In genomic region chr5:35695815-35696214, GRCm38 (mm10) we compare ENCODE assay signal across 9 mouse cellular contexts. TPM values are rescaled to one million over a fixed set of nuclear protein-coding genes. Genes with fewer than 3 reads are reported as not detected.
DNase-seq lines count a peak whose midpoint lies in the region; TF ChIP-seq lines count a peak whose summit lies in the region.
"Had no signal": no experiment of that assay in that cellular context is flagged by ENCODE, and none has a peak within 500 bp of the region (broad histone marks: within the 10 kb centered on the region; RNA-seq: fewer than 3 reads in every experiment).

No protein-coding gene starts in this region.

- peak; percentile 46 to 61 for DNase-seq in cerebellum, postnatal 14 days
- no peak for DNase-seq in cerebellum, postnatal 36 days
- DNase-seq in liver, adult 2 months (ENCODE audit: extremely low read depth, low read depth, low spot score): peak; percentile 39
- DNase-seq in liver: no peak
- peak; percentile 23 for DNase-seq in NIH3T3 (ENCODE audit: low read depth)
- DNase-seq in kidney, postnatal 36 days: peak; percentile 34 to 67
- DNase-seq in urinary bladder, postnatal 25 days (ENCODE audit: low spot score): no peak
- DNase-seq in urinary bladder, adult 2 months (ENCODE audit: low spot score): no peak

- H3K4me1 ChIP-seq in liver, adult 2 months (ENCODE audit: control insufficient read depth, insufficient read depth, low read length): no peaks in the 10 kb centered on the region

- no peaks in the 10 kb centered on the region for H3K27me3 ChIP-seq in liver, adult 2 months (ENCODE audit: control insufficient read depth, insufficient read depth, low read length)

- no peak overlapping the region for H3K4me3 ChIP-seq in liver, adult 2 months (ENCODE audit: insufficient read depth, low read depth, low read length)
- H3K4me3 ChIP-seq: limb, embryonic 12.5 days had no signal

- H3K27ac ChIP-seq in liver, adult 2 months (replicated peaks; ENCODE audit: insufficient read depth, low read depth, low read length): no peak overlapping the region
- H3K27ac ChIP-seq: limb, embryonic 12.5 days had no signal

- H3K9ac ChIP-seq in liver, adult 2 months (ENCODE audit: low read depth, low read length): no peak overlapping the region
- H3K9ac ChIP-seq: limb, embryonic 12.5 days had no signal

- peak; percentile 72 for TF ChIP-seq CTCF in liver, adult 2 months (IDR thresholded peaks at IDR 0.05; ENCODE audit: low read depth, low read length)

- no peak for TF ChIP-seq POLR2A in liver, adult 2 months (IDR thresholded peaks at IDR 0.05; ENCODE audit: extremely low read depth, insufficient read depth, low read length)

- 44% methylated on average over 5 of the region's 5 CpGs for WGBS in liver, adult 2 months

- no peaks in the 10 kb centered on the region for H3K36me3 ChIP-seq in liver, adult 2 months (ENCODE audit: control insufficient read depth, insufficient read depth, low read length)
- H3K36me3 ChIP-seq: limb, embryonic 12.5 days had no signal

- no peaks in the 10 kb centered on the region for H3K79me2 ChIP-seq in liver, adult 2 months (ENCODE audit: control insufficient read depth, insufficient read depth, low read length)

RNA-seq across cellular contexts. Expression of gene Htra3, which starts 16.2 kb away (rescaled TPM):
- 0.83 and 1.2 TPM in 2 replicates for total RNA-seq in liver, adult 2 months (2014; rRNA removed)
- 0.97 and 1.3 TPM in 2 replicates for polyA plus RNA-seq in liver, adult 2 months (2012; rRNA removed)
- 90.2 and 126 TPM in 2 replicates for polyA plus RNA-seq in urinary bladder, adult 2 months (2012; rRNA removed)

RNA-seq across cellular contexts. Expression of gene Sh3tc1, which starts 44.0 kb away (rescaled TPM):
- total RNA-seq in liver, adult 2 months (2014; rRNA removed): 4.8 and 5.2 TPM in 2 replicates
- polyA plus RNA-seq in liver, adult 2 months (2012; rRNA removed): 2.1 and 3.0 TPM in 2 replicates
- 2.4 and 3.2 TPM in 2 replicates for polyA plus RNA-seq in urinary bladder, adult 2 months (2012; rRNA removed)

Comparison
In these comparisons a context has a peak if more than half of its experiments do, and no peak if none do; other contexts are left out.
1. DNase-seq: peak in cerebellum, postnatal 14 days (2 of 2), liver, adult 2 months (single experiment), NIH3T3 (single experiment) and kidney, postnatal 36 days (2 of 2); none in cerebellum, postnatal 36 days (0 of 2), liver (single experiment), urinary bladder, postnatal 25 days (single experiment) and urinary bladder, adult 2 months (single experiment).
2. RNA of gene Htra3, which starts 16.2 kb away (polyA plus RNA-seq): 90.2 to 126 TPM in urinary bladder, adult 2 months; 0.97 to 1.3 TPM in liver, adult 2 months; every median in the first group is over 10 times any median in the second.